Mouse (Mus musculus) hindbrain, embryonic 11.5 days (tissue): ENCODE results near the gene Ddx11. TPM values are rescaled to one million over a fixed set of nuclear protein-coding genes. Genes with fewer than 3 reads are reported as not detected.
A peak's percentile ranks its signal among the peaks of the same experiment; 100 is the strongest.
"Not testable (repeated sequence)": the region's sequence is repeated elsewhere in the genome, so short reads cannot be mapped to it uniquely, and the experiment has no call there.

Experiments
- ATAC-seq: fragments of 200-750 bp; cut with Nextera tagmentation; 2 replicates; pipeline ENCODE4 v1.8.0; 2017; ENCODE audit warnings: mild to moderate bottlenecking, moderate TSS enrichment, moderate library complexity; ENCODE audit not compliant: low FRiP score
- DNase-seq: peaks from one replicate; pipeline ENCODE4 v3.0.0-alpha.2; 2015; ENCODE audit warnings: low spot score
- H3K27ac ChIP-seq: fragments of 300-500 bp; sonication (generic); 2 replicates; pipeline ENCODE4 v1.5.1; 2014; ENCODE audit warnings: mild to moderate bottlenecking, low read depth, low read length
- H3K27me3 ChIP-seq: fragments of 300-500 bp; sonication (generic); 2 replicates; pipeline ENCODE4 v1.6.1; 2014; ENCODE audit warnings: mild to moderate bottlenecking, low read length, moderate library complexity, mixed read lengths; ENCODE audit not compliant: control insufficient read depth, insufficient read depth
- H3K36me3 ChIP-seq: fragments of 300-500 bp; sonication (generic); 2 replicates; pipeline ENCODE4 v1.6.1; 2014; ENCODE audit warnings: mild to moderate bottlenecking, low read length, moderate library complexity, mixed read lengths; ENCODE audit not compliant: control insufficient read depth, insufficient read depth
- H3K4me1 ChIP-seq: fragments of 300-500 bp; sonication (generic); replicated peaks from 2 replicates; pipeline ENCODE4 v1.6.1; 2014; ENCODE audit warnings: low read length, mixed read lengths; ENCODE audit not compliant: control insufficient read depth, insufficient read depth
- H3K4me2 ChIP-seq: fragments of 300-500 bp; sonication (generic); replicated peaks from 2 replicates; pipeline ENCODE4 v1.6.1; 2014; ENCODE audit warnings: mild to moderate bottlenecking, low read depth, low read length
- H3K4me3 ChIP-seq: fragments of 300-500 bp; sonication (generic); 2 replicates; pipeline ENCODE4 v1.5.1; 2014; ENCODE audit warnings: low read depth, low read length
- H3K9ac ChIP-seq: fragments of 300-500 bp; sonication (generic); 2 replicates; pipeline ENCODE4 v1.6.1; 2014; ENCODE audit warnings: low read depth, low read length
- H3K9me3 ChIP-seq: fragments of 300-500 bp; sonication (generic); 2 replicates; pipeline ENCODE4 v1.6.1; 2016; ENCODE audit warnings: low read length; ENCODE audit not compliant: control insufficient read depth
- WGBS: fragments of 180-500 bp; shearing (Covaris S2); extraction: QIAGEN DNeasy Blood & Tissue Kit; methylation state at CpG from one replicate; pipeline ENCODE4 v1.1.7; 2014; 5-methylcytosine and 5-hydroxymethylcytosine counted together
- polyA plus RNA-seq: library from polyadenylated mRNA; unstranded; fragments of >200 nt; fragmentation: Nextera tagmentation; extraction: Ambion mirVana; gene quantifications from 2 replicates; pipeline ENCODE4 v1.2.1, GENCODE M21; 2014

Ddx11 gene
- polyA plus RNA-seq, 1 experiment from 2014 or later, result 17.0 TPM

- WGBS, result 75% methylated on average over 5 of the region's 5 CpGs
- DNase-seq (no peak), ATAC-seq (no peak)
- H3K27me3 ChIP-seq, result no peaks in the 10 kb centered on the region
- no peak overlapping the region for H3K9ac ChIP-seq
- H3K36me3 ChIP-seq, result no peaks in the 10 kb centered on the region
- no peak overlapping the region for H3K27ac ChIP-seq
- H3K4me3 ChIP-seq, result no peak overlapping the region
- H3K4me1 ChIP-seq, result peaks cover 3% of the 10 kb centered on the region; the same call in 1 of the 2 replicates
- no peaks in the 10 kb centered on the region for H3K9me3 ChIP-seq
- H3K4me2 ChIP-seq, result no peak overlapping the region
These were observed 1.9 kb downstream of the Ddx11 start for GRCm38 (mm10) chr17:66125211-66125610.

DNA sequence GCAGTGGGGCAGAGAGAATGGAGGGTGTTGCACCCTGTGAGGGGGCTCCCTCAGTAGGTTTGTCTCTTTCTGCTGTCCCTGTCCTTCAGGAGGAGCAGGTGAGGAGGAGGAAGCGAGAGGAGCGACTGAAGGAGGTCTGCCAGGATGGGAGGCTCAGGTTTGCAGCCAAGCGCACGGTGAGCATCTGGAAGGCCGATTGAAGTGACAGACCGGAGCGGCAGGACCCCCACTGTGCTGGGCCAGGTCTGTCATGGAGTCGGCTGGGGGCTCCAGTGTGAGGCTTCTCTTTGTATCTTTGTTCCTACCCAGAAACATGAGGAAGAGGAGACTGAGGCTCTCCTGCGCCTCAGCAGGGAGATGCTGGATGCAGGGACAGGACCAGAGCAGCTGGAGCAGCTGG is 7.1 kb downstream of the Ddx11 start:
- Histone ChIP-seq H3K4me3 (no peak overlapping the region), H3K4me2 (no peak overlapping the region), H3K4me1 (no peaks in the 10 kb centered on the region), H3K36me3 (0 out of 2 replicates have a peak, but pooled peaks cover 5% of the 10 kb centered on the region), H3K27ac (no peak overlapping the region), H3K9me3 (no peaks in the 10 kb centered on the region), H3K27me3 (no peaks in the 10 kb centered on the region), H3K9ac (no peak overlapping the region)
- WGBS, result 83% methylated on average over 9 of the region's 9 CpGs
- ATAC-seq (no peak), DNase-seq (no peak)

- Histone ChIP-seq H3K4me1 (no peaks in the 10 kb centered on the region), H3K4me3 (no peak overlapping the region), H3K27ac (no peak overlapping the region), H3K36me3 (0 out of 2 replicates have a peak, but pooled peaks cover 5% of the 10 kb centered on the region), H3K4me2 (no peak overlapping the region), H3K9ac (no peak overlapping the region), H3K9me3 (no peaks in the 10 kb centered on the region), H3K27me3 (no peaks in the 10 kb centered on the region)
- DNase-seq, result peak; percentile 13
- no peak; the same call in 1 of the 2 replicates for ATAC-seq
- WGBS, result 97% methylated on average over 4 of the region's 4 CpGs
These were observed 7.9 kb downstream of the Ddx11 start for GRCm38 (mm10) chr17:66131212-66131611.

DNA sequence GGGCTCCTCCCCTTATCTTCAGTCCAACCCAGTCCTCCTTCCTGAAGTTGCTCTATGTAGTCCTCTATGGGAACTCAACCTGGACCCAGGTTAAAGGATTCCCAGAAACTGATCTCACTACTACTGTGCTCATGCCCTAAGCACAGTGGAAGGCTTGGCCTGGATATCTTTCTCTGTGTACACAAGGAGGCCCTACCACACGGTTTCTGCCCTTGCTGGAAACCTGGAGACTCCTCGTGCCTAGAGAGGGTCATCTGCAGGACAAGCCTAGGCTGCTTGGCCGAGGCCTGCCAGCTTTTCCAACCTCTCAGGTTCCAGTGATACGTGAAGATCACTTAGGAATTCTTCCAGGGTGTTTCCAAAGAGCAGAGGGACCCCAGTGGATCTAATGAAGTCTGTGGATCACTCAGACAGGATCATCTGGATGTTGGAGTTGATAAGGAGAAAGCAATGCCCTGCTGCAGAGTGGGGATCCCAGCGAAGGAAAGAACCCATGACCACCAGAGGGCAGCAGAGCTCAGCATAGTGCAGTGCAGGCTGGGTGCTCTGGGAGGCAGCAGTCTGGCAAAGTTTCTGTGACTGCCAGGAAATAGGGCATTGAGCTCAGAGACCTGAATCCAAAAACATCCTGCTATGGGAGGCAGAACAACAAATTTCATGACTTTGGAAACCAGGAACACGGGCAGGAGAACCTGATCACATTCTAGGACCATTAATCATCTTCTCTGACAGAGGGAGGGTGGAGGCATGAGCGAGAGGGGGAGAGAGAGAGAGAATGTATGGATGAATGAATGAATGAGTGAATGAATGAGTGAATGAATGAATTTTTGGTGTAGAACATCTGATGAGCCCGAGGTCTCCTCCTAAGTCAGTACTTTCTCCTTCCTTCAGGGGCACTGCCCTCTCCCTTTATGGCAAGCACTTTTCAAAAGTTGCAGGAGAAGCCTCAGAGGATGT is 29.7 kb downstream of the Ddx11 start:
- DNase-seq, H3K4me1 ChIP-seq, H3K27me3 ChIP-seq, H3K36me3 ChIP-seq, H3K9me3 ChIP-seq, H3K9ac ChIP-seq, H3K4me2 ChIP-seq, H3K4me3 ChIP-seq, H3K27ac ChIP-seq: not testable (repeated sequence)
- peak; percentile 69; the same call in 1 of the 2 replicates for ATAC-seq
- 77% methylated on average over 4 of the region's 8 CpGs for WGBS

DNA sequence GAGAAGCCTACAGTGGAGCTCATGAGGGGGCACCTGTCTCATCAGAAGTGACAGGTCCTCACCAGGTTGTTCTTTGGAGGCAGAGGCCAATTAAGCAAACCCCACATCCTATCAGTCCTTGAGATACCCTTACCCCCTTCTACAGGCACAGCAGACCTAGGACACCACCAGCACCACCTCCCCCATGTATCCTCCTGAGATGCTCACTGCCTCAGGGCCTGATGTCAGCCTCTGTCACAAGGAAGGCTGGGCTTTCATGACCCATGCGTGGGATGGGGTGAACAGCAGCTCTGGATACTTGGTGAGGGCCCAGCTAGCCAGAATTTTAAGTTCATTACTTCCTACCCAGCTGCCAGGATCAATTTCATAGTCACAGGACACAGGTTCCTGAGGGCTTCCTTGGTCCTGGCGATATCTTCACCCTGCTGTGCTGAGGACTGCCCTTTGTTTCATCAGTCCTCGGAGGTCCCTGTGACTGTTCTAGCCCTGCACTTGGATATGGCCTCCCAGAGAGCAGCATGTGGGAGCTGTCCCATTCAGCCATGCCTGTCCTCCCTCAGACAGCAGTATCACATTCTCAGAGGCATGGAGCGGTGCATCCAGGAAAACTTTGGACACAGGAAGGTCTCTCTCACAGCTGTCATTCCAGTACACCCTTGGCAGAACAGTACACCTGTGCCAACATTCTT is 30.6 kb downstream of the Ddx11 start:
- H3K36me3 ChIP-seq, DNase-seq, H3K9ac ChIP-seq, H3K4me1 ChIP-seq, H3K4me2 ChIP-seq, H3K9me3 ChIP-seq, H3K4me3 ChIP-seq, H3K27ac ChIP-seq, H3K27me3 ChIP-seq, ATAC-seq: not testable (repeated sequence)
- 84% methylated on average over 4 of the region's 4 CpGs for WGBS

GRCm38 (mm10) chr17:66154876-66155275 is 31.6 kb downstream of the Ddx11 start:
- Histone ChIP-seq H3K9ac (no peak overlapping the region), H3K4me1 (no peaks in the 10 kb centered on the region), H3K9me3 (no peaks in the 10 kb centered on the region), H3K4me2 (no peak overlapping the region), H3K4me3 (no peak overlapping the region), H3K27me3 (no peaks in the 10 kb centered on the region), H3K27ac (no peak overlapping the region), H3K36me3 (no peaks in the 10 kb centered on the region)
- WGBS, result 82% methylated on average over 2 of the region's 2 CpGs
- no peak for DNase-seq
- no peak for ATAC-seq

DNA sequence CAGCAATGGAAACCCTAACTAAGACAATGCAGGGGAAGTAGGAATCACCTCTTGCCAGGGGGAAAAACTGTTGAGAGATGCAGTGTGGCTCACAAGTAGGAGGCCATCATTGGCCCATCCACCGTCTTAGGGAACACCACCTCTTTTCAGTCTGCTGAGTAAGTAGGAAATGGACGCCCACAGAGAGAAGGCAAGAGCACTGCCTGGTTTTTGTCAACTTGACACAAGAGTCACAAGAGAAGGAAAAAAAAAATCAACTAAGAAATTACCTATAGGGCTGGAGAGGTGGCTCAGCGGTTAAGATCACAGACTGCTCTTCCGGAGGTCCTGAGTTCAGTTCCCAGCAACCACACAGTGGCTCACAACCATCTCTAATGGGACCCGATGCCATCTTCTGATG is 35.0 kb downstream of the Ddx11 start:
- H3K27ac ChIP-seq, result no peak overlapping the region
- no peak overlapping the region for H3K9ac ChIP-seq
- no peaks in the 10 kb centered on the region for H3K4me1 ChIP-seq
- no peaks in the 10 kb centered on the region for H3K9me3 ChIP-seq
- no peaks in the 10 kb centered on the region for H3K36me3 ChIP-seq
- WGBS, result 97% methylated on average over 5 of the region's 5 CpGs
- DNase-seq (no peak), ATAC-seq (no peak)
- H3K27me3 ChIP-seq, result no peaks in the 10 kb centered on the region
- no peak overlapping the region for H3K4me3 ChIP-seq
- H3K4me2 ChIP-seq, result no peak overlapping the region

DNA sequence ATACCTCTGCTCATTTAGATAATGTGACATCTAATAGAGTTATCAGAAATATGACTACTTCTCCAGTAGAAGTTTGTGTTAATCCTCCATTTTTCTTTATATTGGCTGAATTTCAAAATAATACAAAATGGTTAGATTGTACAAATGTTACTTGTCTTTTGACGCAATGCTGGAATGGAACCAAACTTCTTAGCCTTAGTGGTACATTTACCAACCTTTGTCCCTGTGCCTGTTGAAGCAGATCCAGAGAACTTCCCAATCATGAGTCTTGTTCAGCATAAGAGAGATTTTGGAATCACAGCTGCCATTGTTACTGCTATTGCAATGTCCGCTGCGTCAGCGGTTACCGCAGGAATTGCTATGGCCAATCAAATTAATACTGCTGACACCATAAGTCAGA is 43.8 kb downstream of the Ddx11 start:
- not testable (repeated sequence) for H3K27ac ChIP-seq, H3K36me3 ChIP-seq, H3K9me3 ChIP-seq, H3K4me2 ChIP-seq, ATAC-seq, H3K27me3 ChIP-seq, DNase-seq, H3K9ac ChIP-seq, H3K4me3 ChIP-seq, H3K4me1 ChIP-seq
- WGBS, result 96% methylated on average over 5 of the region's 5 CpGs
